Mouse (Mus musculus) brain, embryonic 14.5 days (tissue): ENCODE results near the gene Serpina3n. TPM values are rescaled to one million over a fixed set of nuclear protein-coding genes. Genes with fewer than 3 reads are reported as not detected.
"Not testable (repeated sequence)": the region's sequence is repeated elsewhere in the genome, so short reads cannot be mapped to it uniquely, and the experiment has no call there.

ENCODE experiments used
- DNase-seq: peaks from one replicate; pipeline ENCODE4 v3.0.0-alpha.2; 2011; ENCODE audit warnings: low read depth
- CTCF ChIP-seq: fragments of 200-500 bp; IDR thresholded peaks from 2 replicates; pipeline ENCODE4 v1.5.1; 2012; ENCODE audit warnings: inconsistent platforms, mild to moderate bottlenecking, moderate library complexity, borderline replicate concordance; ENCODE audit not compliant: insufficient read depth, insufficient read length; ENCODE audit errors: extremely low read depth
- POLR2A ChIP-seq: fragments of 200-500 bp; IDR thresholded peaks from 2 replicates; pipeline ENCODE4 v1.6.1; 2012; ENCODE audit warnings: mild to moderate bottlenecking, inconsistent platforms, borderline replicate concordance; ENCODE audit not compliant: poor library complexity, insufficient read depth, insufficient read length, severe bottlenecking; ENCODE audit errors: extremely low read depth
- polyA plus RNA-seq: library from polyadenylated mRNA; depleted of rRNA; stranded (reverse); fragments of >200 nt; gene quantifications from 2 replicates; pipeline ENCODE4 v1.2.3, GENCODE M21; 2012; rRNA removed

Gene Serpina3n
- 0.37 and 0.72 TPM in 2 replicates for polyA plus RNA-seq

DNA sequence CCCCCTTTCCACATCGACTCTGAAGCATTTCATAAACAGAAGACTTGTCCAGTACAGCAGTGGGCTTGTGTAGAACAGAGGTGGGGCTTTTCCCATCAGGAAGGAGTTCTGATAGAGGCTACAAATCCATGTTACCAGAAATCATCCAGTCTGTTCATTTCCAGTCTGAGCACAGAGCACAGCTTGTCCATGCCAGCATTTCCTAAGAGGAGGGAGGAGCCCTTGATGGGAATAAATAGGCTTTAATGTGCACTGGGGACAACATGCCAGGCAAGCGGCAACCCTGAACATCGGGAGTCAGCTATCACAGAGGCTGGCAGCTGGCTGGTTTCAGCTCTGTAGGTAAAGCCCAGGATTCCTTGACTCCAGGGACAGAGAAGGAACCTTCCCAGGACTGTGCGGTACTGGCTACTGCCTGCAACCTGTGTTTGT lies at the start of gene Serpina3n:
Serpina3n (plus strand) TSS at position 276 of the 432 bp plus-strand sequence.
- DNase-seq: peak; percentile 5
- TF ChIP-seq POLR2A (no peak), CTCF (no peak)

DNA sequence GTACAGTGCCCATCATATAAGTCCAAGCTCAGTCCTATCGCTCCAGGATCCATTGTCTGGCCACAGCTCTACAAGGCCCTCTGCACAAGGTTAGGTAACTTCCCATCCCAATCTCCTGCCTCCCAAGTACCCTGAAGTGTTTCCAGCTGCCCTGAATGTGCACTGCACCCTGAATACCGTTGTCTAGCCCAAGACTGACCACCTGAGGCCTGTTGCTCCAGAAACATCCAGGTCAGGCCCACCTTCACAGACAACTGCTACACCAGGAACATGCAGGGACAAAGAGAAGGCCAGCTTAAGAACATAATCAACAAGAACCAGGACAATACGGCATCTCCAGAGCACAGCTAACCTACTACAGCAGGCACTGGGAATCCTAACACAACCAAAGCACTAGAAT lies 36.5 kb upstream of the Serpina3n start:
- no peak for DNase-seq
- no peak for TF ChIP-seq POLR2A
- TF ChIP-seq CTCF: no peak

DNA sequence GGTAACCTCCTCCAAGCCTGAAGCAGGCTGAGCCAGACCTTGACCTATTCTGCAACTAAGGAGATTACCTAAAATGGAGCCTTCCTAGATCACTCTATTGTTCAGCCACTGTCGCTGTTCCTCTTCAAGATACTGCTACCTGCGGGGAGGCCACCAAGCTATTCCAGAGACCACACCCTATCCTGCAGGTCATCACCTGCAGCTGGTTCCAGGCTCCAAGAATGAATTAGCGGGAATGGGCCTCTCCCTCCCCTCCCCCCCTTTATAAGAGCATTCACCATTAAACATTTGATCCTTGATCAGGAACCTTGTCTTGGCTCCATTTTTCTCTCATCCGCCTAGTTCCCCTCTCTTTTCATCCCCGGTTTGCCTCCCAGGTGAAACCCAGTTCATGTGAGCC lies 29.4 kb upstream of the Serpina3n start:
- DNase-seq: not testable (repeated sequence)

DNA sequence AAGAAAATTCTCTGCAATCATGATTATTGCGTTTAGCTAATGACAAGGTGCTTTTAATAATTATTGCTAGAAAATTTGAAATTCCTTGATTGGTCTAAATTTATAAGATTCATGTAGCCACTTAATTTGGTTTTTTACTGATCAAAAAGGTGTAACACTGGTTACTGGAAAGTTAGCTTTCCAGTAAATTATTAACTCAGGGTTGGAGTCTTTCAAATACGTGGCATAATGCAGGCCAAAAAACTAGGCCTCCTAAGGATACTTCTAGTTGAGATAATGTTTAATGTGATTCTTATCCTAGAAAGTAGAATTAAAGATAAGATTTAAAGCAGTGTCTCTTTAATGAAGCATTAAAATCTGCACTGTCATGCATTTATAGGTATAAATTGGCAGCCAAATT lies 28.2 kb upstream of the Serpina3n start:
- DNase-seq: not testable (repeated sequence)

DNA sequence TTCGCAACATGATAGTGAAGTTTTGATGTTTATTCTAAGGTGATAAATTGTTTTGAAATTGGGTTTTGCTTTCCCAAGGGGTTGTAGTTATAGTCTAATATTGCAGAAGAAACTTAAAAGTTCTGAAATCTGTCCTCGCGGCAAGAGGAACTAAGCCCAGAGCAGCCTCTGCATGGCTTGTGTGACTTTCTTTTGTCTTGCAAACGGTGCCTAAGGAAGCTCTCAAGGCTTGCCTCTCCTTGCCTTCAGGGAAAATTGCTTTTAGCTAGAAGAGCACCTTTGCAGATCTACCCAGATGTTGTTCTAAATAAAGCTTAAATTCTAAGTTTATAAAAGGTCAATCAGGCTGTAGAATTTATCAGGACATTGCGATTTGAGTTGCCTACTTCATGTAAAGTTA lies 27.7 kb upstream of the Serpina3n start:
- DNase-seq: not testable (repeated sequence)

DNA sequence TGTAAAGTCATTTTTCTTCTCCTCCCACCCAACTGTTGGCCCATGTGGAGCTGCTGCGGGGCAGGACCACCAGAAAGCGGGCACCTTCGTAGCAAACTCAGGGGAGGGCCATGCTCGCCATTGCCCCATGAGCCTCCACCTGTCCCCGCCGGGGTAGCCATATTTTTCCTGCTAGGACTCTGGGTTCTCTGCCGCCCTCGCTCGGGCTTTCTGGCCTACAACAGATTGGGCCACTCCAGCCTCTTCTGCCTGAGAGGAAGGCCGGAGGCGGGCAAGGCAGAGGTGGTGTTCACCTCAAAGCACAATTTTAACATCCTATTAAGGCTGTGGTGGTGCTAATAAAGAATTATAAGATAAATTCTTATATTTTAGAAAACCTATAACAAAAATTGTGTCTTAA lies 26.7 kb upstream of the Serpina3n start:
- DNase-seq: no peak
- TF ChIP-seq CTCF: no peak
- no peak for TF ChIP-seq POLR2A

DNA sequence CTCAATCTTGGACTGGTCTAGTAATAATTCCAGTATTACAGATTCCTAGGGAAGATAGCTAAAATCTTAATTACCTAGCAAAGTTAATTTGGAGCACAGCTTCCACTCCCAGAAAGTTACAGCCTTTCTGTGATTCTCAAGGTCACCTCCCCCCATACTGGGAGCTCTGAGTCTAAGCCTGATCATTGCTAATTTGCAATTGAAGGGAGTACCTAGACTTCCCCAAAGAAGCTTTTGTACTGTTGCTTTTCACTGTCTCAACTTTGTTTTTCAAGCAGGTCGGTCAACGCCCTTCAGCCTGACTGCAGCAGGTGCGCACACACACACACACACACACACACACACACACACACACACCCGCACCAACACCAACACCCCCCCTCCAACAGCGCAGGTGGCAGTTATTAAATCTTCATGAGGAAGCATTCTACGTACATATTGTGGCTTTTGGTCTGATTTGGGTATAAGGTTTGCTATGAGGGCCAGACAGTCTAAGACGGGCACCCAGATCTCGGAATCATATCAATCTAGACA lies 25.4 kb upstream of the Serpina3n start:
- DNase-seq: not testable (repeated sequence)

DNA sequence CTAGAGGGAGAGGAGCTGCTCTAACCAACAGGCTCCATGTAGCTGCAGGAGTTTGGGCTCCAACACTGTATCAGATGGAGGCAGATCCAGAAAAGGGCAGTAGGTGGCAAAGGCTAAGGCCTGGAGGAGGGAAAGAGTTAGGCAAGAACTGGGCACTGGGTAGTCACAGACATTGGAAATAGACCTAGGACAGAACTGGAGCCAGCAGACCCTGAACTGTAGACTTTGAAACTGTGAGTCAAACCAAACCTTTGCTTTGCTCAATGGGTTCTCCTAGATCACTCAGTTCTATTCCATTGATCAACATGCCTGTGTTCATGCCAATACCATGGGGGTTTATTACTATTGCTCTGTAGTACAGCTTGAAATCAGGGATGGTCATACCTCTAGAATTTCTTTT lies 20.5 kb upstream of the Serpina3n start:
- DNase-seq: not testable (repeated sequence)

DNA sequence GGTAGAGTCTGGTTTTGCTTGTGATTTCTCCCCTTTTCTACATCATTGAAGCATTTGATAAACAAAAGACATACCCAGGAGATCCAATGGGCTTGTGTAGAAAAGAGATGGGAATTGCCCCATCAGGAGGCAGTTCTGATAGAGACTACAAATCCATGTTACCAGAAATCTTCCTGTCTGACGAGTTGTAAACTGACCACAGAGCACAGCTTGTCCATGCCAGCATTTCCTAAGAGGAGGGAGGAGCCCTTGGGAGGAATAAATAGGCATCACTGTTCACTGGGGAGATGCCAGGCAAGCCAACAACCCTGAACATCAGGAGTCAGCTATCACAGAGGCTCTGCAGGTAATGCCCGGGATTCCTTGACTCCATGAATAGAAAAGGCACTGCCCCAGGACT lies 19.7 kb upstream of the Serpina3n start:
- DNase-seq: not testable (repeated sequence)

DNA sequence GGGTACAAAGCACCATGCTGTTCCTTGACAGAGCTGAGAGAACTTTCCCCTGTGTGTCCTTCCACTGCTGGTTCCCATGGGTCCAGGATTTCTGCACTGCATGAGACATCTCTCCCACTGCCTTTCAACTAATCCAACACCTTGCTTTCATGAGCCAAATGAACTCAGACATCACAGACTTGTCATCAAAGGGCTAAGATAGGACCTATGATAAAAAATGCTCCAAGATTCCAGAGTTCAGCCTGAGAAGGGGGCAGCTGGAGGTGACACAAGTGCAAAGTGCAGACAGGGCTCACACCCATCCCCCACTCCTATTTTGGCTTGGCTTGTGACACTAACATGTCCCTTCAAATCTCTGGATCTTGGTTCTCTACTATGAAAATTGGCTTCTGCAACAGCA lies 18.1 kb upstream of the Serpina3n start:
- TF ChIP-seq POLR2A: no peak
- TF ChIP-seq CTCF: no peak
- no peak for DNase-seq

DNA sequence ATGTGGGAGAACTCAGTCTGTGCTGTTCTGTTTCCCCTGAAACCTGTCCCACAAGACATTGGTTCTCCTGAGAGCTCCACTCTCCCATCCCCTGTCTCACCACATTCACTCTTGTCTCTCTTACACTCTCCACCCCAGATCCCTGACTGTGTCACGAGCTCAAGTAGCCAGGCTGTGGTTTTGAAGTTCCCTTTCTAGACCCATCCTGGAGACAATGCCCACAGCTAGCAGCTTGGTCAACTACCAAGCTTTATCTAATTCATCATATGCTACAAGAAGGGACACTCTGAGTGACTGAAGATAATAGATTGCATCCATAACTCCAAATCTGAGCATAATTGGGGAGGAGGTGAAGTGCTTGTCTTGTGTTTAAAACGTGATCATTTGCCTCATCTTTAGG lies 15.5 kb upstream of the Serpina3n start:
- not testable (repeated sequence) for DNase-seq

DNA sequence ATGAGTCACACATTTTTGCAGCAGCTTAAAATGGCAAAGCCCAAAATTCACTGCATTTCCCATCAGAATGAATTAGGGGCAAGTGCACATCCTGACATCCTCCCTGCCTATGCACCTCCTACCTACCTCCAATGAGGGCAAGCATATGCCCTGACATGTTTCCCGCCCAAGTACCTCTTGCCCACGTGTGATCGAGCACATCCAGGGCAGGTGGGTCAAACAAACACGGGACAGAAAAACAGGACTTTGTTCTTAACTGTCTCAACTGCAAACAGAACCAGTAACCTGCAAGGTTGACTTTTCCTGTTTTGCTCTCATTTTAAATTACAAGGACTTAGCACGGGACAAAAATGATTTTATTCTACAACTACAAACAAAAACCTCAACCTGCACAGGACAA lies 2.6 kb upstream of the Serpina3n start:
- TF ChIP-seq POLR2A (no peak), CTCF (no peak)
- no peak for DNase-seq

DNA sequence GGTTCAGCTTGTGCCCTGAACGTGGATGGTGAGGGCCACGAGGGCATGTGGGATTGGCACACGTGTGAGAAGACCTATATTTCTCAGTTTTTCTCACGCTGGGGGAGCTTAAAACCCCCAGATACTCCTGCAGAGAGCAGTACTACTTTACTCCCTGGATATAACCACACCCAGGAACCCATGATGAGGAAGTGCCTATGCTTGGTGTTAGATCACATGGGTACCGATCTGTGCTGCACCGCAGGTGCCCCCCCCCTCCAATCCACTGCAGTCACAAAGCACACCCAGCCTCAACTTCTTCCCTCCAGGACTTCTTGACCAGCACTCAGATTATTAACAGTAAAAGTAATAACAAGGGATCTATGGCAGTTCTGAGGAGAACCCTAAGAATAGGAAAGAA lies 6.0 kb downstream of the Serpina3n start:
- no peak for DNase-seq

DNA sequence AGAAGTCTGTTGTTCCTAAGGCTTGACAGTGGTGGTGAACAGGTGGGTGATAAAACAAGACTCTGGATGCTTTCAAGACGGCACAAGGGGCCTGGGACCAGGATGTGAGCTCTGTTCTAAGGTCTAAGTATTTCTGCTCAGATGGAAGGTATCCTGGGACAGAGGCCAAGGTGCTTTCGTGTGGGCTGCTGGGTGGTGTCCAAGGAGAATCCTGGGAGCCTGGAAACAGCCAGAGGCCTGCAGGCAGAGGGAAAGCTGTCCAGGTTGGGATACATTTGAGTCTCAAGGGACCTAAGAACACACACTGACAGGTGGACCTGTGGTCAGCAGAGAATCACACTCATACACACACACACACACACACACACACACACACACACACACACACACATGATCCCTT lies 8.0 kb downstream of the Serpina3n start:
- no peak for DNase-seq
- TF ChIP-seq CTCF: no peak
- TF ChIP-seq POLR2A: no peak

More for the DNA sequence above, 6.0 kb downstream of the Serpina3n start:
- TF ChIP-seq POLR2A (no peak), CTCF (no peak)
